Mouse (Mus musculus): ENCODE measurements around the gene Rftn1. TPM values are rescaled to one million over a fixed set of nuclear protein-coding genes. Genes with fewer than 3 reads are reported as not detected.

Rftn1 gene
- polyA plus RNA-seq, 1 experiment = 24.7 TPM

DNA sequence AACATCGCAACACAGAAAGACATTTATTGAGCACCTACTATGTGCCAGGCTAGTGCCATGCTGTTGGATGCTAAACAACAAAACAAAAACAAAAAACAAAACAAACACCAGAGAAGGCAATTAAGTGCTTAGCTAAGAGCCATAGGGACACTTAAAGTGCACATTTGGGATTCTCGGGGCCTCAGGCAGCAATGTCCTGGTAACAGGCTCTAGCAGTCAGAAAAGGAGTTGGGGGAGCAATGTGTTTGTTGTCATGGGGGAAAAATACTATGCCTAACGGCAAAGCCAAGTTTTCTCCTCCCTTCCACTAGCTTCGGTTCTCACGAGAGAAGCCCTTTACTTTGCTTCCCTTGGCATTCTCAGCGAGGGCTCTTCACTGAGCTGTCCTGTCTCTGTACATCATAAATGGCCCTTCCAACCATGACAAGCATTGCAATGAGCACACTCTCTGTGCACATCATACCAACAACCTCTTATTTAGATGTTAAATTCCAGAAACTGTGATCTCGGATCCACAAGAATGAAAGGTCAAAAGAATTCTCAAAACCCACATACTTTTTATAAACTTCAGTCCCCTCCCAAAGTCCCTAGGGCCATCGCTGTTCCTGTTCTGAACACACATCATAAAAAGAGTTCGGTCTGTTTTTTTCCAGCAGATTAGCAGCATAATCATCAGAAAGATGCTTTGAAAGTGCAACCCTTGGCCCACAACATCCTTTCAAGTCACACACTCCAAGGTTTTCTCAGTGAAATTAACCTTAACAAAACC lies 63.2 kb downstream of the Rftn1 start:
- WGBS = 74% methylated on average over 9 of the region's 9 CpGs
- TF ChIP-seq CTCF (IDR thresholded peaks at IDR 0.05; ENCODE audit: extremely low read depth, insufficient read length, insufficient replicate concordance, low read depth, low read length) = no peak
- no peak for TF ChIP-seq POLR2A (IDR thresholded peaks at IDR 0.05; ENCODE audit: low read depth, low read length)
- H3K4me3 ChIP-seq (ENCODE audit: low read depth, low read length) = no peak overlapping the region
- H3K27me3 ChIP-seq (ENCODE audit: control insufficient read depth, insufficient read depth, low read length) = no peaks in the 10 kb centered on the region
- no peaks in the 10 kb centered on the region for H3K4me1 ChIP-seq (ENCODE audit: control insufficient read depth, insufficient read depth, insufficient read length, low read length)
- H3K27ac ChIP-seq (ENCODE audit: insufficient read depth, low read depth, low read length) = no peak overlapping the region
- no peaks in the 10 kb centered on the region for H3K36me3 ChIP-seq (ENCODE audit: control insufficient read depth, insufficient read depth, low read length)

DNA sequence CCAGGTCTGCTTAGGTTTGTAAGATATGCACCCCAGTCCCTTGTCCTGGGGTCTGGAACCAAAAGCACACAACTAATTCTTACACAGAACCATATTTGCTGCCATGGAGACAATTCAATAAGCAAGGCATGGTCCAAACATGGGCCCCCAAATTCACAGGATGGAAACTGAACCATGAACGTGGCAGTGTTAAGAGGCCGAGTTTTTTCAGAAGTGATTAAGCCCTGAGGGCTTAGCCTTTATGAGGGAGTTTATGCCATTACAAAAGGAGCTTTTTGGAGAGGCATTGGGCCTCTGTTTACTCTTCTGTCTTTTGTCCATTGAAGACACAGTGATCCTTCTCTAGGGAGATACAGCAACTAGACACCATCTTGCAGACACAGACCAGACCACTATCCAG lies 63.9 kb downstream of the Rftn1 start:
- no peaks in the 10 kb centered on the region for H3K27me3 ChIP-seq (ENCODE audit: control insufficient read depth, insufficient read depth, low read length)
- no peak overlapping the region for H3K4me3 ChIP-seq (ENCODE audit: low read depth, low read length)
- H3K36me3 ChIP-seq (ENCODE audit: control insufficient read depth, insufficient read depth, low read length) = no peaks in the 10 kb centered on the region
- TF ChIP-seq CTCF (IDR thresholded peaks at IDR 0.05; ENCODE audit: extremely low read depth, insufficient read length, insufficient replicate concordance, low read depth, low read length) = no peak
- no peak for TF ChIP-seq POLR2A (IDR thresholded peaks at IDR 0.05; ENCODE audit: low read depth, low read length)
- H3K27ac ChIP-seq (ENCODE audit: insufficient read depth, low read depth, low read length) = 0 out of 2 replicates have a peak overlapping the region, but pooled peaks have one; percentile 11
- no peaks in the 10 kb centered on the region for H3K4me1 ChIP-seq (ENCODE audit: control insufficient read depth, insufficient read depth, insufficient read length, low read length)
- 64% methylated on average over 2 of the region's 2 CpGs for WGBS

DNA sequence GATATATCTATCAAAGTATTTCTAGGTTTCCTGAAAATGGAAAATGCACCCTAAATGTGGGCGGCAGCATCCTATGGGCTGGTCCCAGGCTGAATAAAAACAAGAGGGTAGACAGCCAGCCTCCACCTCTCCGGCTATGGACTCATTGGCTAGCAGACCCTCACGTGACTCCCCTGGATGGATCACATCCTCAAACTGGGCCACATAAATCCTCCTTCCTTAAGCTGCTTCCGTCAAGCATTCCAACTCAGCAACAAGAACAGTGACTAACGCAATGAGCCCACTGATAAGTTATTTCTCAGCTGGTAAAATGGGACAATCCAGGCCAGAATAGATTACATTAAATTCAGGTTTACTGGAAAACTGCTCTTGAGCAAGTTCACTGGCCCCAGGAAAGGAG lies 64.6 kb downstream of the Rftn1 start:
- H3K4me1 ChIP-seq (ENCODE audit: control insufficient read depth, insufficient read depth, insufficient read length, low read length) = no peaks in the 10 kb centered on the region; the same call in 1 of the 2 replicates
- no peak for TF ChIP-seq POLR2A (IDR thresholded peaks at IDR 0.05; ENCODE audit: low read depth, low read length)
- TF ChIP-seq CTCF (IDR thresholded peaks at IDR 0.05; ENCODE audit: extremely low read depth, insufficient read length, insufficient replicate concordance, low read depth, low read length) = no peak
- 74% methylated on average over 5 of the region's 5 CpGs for WGBS
- 0 out of 2 replicates have a peak overlapping the region, but pooled peaks have one; percentile 11 for H3K27ac ChIP-seq (ENCODE audit: insufficient read depth, low read depth, low read length)
- no peak overlapping the region for H3K4me3 ChIP-seq (ENCODE audit: low read depth, low read length)
- no peaks in the 10 kb centered on the region for H3K36me3 ChIP-seq (ENCODE audit: control insufficient read depth, insufficient read depth, low read length)
- H3K27me3 ChIP-seq (ENCODE audit: control insufficient read depth, insufficient read depth, low read length) = no peaks in the 10 kb centered on the region

DNA sequence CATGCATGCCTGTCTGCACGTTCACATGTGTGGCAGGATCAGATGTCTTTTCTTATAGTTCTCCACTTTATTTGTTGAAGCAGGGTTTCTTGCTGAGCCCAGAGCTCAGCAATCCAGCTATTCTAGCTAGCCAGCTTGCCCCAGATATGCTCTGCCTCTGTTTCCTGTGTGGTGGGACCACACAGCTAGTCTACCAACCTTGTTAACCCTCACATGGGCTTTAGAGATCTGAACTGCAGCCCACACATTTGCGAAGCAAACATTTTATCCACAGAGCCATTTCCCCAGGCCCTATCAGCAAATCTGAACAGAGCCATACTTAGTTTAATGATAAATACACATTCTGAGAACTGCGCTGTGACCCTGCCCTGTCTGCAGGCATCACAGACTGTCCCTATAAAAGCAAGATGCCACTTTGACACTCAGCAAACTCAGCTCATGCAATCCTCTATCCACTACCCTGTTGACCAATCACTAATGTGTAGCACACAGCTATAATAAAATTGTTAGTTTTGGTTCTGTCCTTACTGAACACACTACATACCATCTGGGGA lies 65.2 kb downstream of the Rftn1 start:
- H3K27me3 ChIP-seq (ENCODE audit: control insufficient read depth, insufficient read depth, low read length) = no peaks in the 10 kb centered on the region
- no peak overlapping the region for H3K27ac ChIP-seq (ENCODE audit: insufficient read depth, low read depth, low read length)
- H3K36me3 ChIP-seq (ENCODE audit: control insufficient read depth, insufficient read depth, low read length) = no peaks in the 10 kb centered on the region
- no peak for TF ChIP-seq POLR2A (IDR thresholded peaks at IDR 0.05; ENCODE audit: low read depth, low read length)
- no peak for TF ChIP-seq CTCF (IDR thresholded peaks at IDR 0.05; ENCODE audit: extremely low read depth, insufficient read length, insufficient replicate concordance, low read depth, low read length)
- WGBS = 65% methylated on average over 3 of the region's 3 CpGs
- H3K4me3 ChIP-seq (ENCODE audit: low read depth, low read length) = no peak overlapping the region
- no peaks in the 10 kb centered on the region; the same call in none of the 2 replicates for H3K4me1 ChIP-seq (ENCODE audit: control insufficient read depth, insufficient read depth, insufficient read length, low read length)

DNA sequence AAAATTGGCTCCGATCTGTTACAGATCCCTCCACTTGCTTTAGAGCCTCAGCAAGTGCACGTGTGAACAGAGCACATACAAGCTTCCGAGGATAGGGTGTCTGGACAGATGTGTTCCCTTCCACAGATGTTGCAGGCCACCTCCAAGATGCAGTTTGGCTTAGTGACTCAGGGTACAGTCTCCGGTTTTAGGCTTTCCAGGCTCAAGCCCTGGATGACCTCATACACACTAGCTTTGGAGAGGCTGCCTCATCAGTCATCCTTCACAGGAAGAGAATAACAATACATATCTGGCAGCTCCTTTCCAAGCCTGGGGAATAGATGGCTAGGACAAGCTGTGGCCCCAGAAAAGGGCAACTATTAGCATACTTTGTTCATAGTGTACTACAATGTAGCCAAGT lies 65.8 kb downstream of the Rftn1 start:
- H3K4me1 ChIP-seq (ENCODE audit: control insufficient read depth, insufficient read depth, insufficient read length, low read length) = no peaks in the 10 kb centered on the region; the same call in none of the 2 replicates
- H3K36me3 ChIP-seq (ENCODE audit: control insufficient read depth, insufficient read depth, low read length) = no peaks in the 10 kb centered on the region
- H3K27me3 ChIP-seq (ENCODE audit: control insufficient read depth, insufficient read depth, low read length) = no peaks in the 10 kb centered on the region
- TF ChIP-seq POLR2A (IDR thresholded peaks at IDR 0.05; ENCODE audit: low read depth, low read length) (no peak), CTCF (IDR thresholded peaks at IDR 0.05; ENCODE audit: extremely low read depth, insufficient read length, insufficient replicate concordance, low read depth, low read length) (no peak)
- 67% methylated on average over 4 of the region's 4 CpGs for WGBS
- no peak overlapping the region for H3K27ac ChIP-seq (ENCODE audit: insufficient read depth, low read depth, low read length)
- no peak overlapping the region for H3K4me3 ChIP-seq (ENCODE audit: low read depth, low read length)

DNA sequence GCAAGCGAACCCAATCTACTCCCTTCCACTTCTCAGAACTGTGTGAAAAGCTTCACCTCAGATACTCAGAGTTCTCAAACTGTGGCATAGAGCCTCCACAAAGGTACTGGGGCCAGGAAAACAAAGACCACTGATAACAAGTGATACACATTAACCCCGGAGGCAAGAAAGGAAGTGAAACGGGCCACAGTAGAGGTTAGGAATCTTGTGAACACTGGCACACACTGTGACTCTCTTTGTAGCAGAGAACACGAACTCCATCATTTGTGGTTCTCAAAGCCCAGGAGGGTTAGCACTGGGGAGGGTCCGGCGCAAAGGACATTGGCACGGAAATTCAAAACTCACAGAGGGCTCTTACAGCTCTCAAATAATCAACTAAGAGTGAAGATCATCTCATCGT lies 67.9 kb downstream of the Rftn1 start:
- Histone ChIP-seq H3K27ac (ENCODE audit: insufficient read depth, low read depth, low read length) (no peak overlapping the region), H3K27me3 (ENCODE audit: control insufficient read depth, insufficient read depth, low read length) (no peaks in the 10 kb centered on the region), H3K4me1 (ENCODE audit: control insufficient read depth, insufficient read depth, insufficient read length, low read length) (no peaks in the 10 kb centered on the region; the same call in none of the 2 replicates), H3K4me3 (ENCODE audit: low read depth, low read length) (no peak overlapping the region), H3K36me3 (ENCODE audit: control insufficient read depth, insufficient read depth, low read length) (no peaks in the 10 kb centered on the region)
- TF ChIP-seq POLR2A (IDR thresholded peaks at IDR 0.05; ENCODE audit: low read depth, low read length) (no peak), CTCF (IDR thresholded peaks at IDR 0.05; ENCODE audit: extremely low read depth, insufficient read length, insufficient replicate concordance, low read depth, low read length) (no peak)
- 43% methylated on average over 8 of the region's 8 CpGs for WGBS

DNA sequence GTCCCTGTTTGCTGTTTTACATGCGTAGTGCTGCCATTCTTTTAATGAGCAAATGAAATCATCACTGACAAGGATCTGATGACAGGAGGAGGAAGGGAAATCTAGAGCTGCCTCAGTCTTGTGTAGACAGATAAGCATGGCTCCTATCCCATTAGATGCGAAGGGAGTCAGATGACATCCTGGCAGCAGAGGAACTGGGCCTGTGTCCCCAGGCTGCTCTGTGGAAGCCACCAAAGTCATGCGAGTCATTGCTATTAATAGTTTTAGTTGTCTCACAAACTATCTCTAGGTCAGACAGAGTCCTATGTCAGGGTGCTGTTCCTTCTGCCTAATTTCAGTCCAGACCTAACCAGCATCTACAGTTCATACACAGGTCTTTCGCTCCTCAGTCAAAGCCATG lies 70.4 kb downstream of the Rftn1 start:
- no peak for TF ChIP-seq CTCF (IDR thresholded peaks at IDR 0.05; ENCODE audit: extremely low read depth, insufficient read length, insufficient replicate concordance, low read depth, low read length)
- no peak for TF ChIP-seq POLR2A (IDR thresholded peaks at IDR 0.05; ENCODE audit: low read depth, low read length)
- H3K27me3 ChIP-seq (ENCODE audit: control insufficient read depth, insufficient read depth, low read length) = no peaks in the 10 kb centered on the region
- WGBS = 83% methylated on average over 4 of the region's 4 CpGs
- no peak overlapping the region for H3K4me3 ChIP-seq (ENCODE audit: low read depth, low read length)
- no peaks in the 10 kb centered on the region for H3K36me3 ChIP-seq (ENCODE audit: control insufficient read depth, insufficient read depth, low read length)
- H3K27ac ChIP-seq (ENCODE audit: insufficient read depth, low read depth, low read length) = no peak overlapping the region
- peaks cover 2% of the 10 kb centered on the region for H3K4me1 ChIP-seq (ENCODE audit: control insufficient read depth, insufficient read depth, insufficient read length, low read length)
